Mouse (Mus musculus) testis, postnatal 10 days (tissue): ENCODE measurements around the gene Cisd3.
"Not testable (repeated sequence)": the region's sequence is repeated elsewhere in the genome, so short reads cannot be mapped to it uniquely, and the experiment has no call there.

Source experiments
- DNase-seq: peaks from one replicate; pipeline ENCODE4 v3.0.0; 2021; ENCODE audit warnings: low spot score

Gene Cisd3

GRCm38 (mm10) chr11:97686322-97686908 lies 789 bp downstream of the Cisd3 start:
- DNase-seq = no peak

- no peak for DNase-seq
Measured at GRCm38 (mm10) chr11:97687061-97687460, 1.4 kb downstream of the Cisd3 start.

- DNase-seq = peak; percentile 86
Measured at GRCm38 (mm10) chr11:97689861-97690260, 4.2 kb downstream of the Cisd3 start.

- no peak for DNase-seq
Measured at GRCm38 (mm10) chr11:97694435-97694834, 8.8 kb downstream of the Cisd3 start.

- peak; percentile 68 for DNase-seq
Measured at GRCm38 (mm10) chr11:97694921-97695711, 9.5 kb downstream of the Cisd3 start.

GRCm38 (mm10) chr11:97695712-97696401 lies 10.2 kb downstream of the Cisd3 start:
- no peak for DNase-seq

GRCm38 (mm10) chr11:97696669-97697068 lies 11.0 kb downstream of the Cisd3 start:
- no peak for DNase-seq

- no peak for DNase-seq
Measured at GRCm38 (mm10) chr11:97697199-97697890, 11.7 kb downstream of the Cisd3 start.

- DNase-seq = no peak
Measured at GRCm38 (mm10) chr11:97697891-97698529, 12.4 kb downstream of the Cisd3 start.

GRCm38 (mm10) chr11:97698741-97699611 lies 13.3 kb downstream of the Cisd3 start:
- peak; percentile 94 for DNase-seq

GRCm38 (mm10) chr11:97699626-97700002 lies 14.0 kb downstream of the Cisd3 start:
- DNase-seq = peak; percentile 97

GRCm38 (mm10) chr11:97700003-97700745 lies 14.5 kb downstream of the Cisd3 start, which contains the start of gene Pcgf2:
Gene Pcgf2 (minus strand): TSS chr11:97700497.
- DNase-seq = peak; percentile 91

GRCm38 (mm10) chr11:97700746-97701580 lies 15.3 kb downstream of the Cisd3 start:
- DNase-seq = peak; percentile 60

- no peak for DNase-seq
Measured at GRCm38 (mm10) chr11:97701581-97702392, 16.2 kb downstream of the Cisd3 start.

- peak; percentile 92 for DNase-seq
Measured at GRCm38 (mm10) chr11:97702393-97702745, 16.7 kb downstream of the Cisd3 start.

GRCm38 (mm10) chr11:97703039-97703826 lies 17.6 kb downstream of the Cisd3 start, which contains the start of gene Psmb3:
Gene Psmb3 (plus strand): TSS chr11:97703399.
- DNase-seq = peak; percentile 96

GRCm38 (mm10) chr11:97710067-97710466 lies 24.4 kb downstream of the Cisd3 start:
- not testable (repeated sequence) for DNase-seq
